Mouse (Mus musculus) intestine, postnatal 0 days (tissue): ENCODE measurements around the gene Lrrtm4. TPM values are rescaled to one million over a fixed set of nuclear protein-coding genes. Genes with fewer than 3 reads are reported as not detected.

Experiments used
- ATAC-seq: fragments of 200-750 bp; cut with Nextera tagmentation; 2 replicates; pipeline ENCODE4 v1.8.0; 2017; ENCODE audit warnings: mild to moderate bottlenecking, moderate TSS enrichment, moderate library complexity
- H3K27ac ChIP-seq: fragments of 300-500 bp; sonication (generic); 2 replicates; pipeline ENCODE4 v1.5.1; 2014; ENCODE audit warnings: mild to moderate bottlenecking, low read depth, low read length, moderate library complexity
- H3K27me3 ChIP-seq: fragments of 300-500 bp; sonication (generic); replicated peaks from 2 replicates; pipeline ENCODE4 v1.6.1; 2014; ENCODE audit warnings: low read length, mixed read lengths; ENCODE audit not compliant: control insufficient read depth, insufficient read depth
- H3K36me3 ChIP-seq: fragments of 300-500 bp; sonication (generic); 2 replicates; pipeline ENCODE4 v1.6.1; 2014; ENCODE audit warnings: mild to moderate bottlenecking, moderate library complexity; ENCODE audit not compliant: control insufficient read depth, insufficient read depth
- H3K4me1 ChIP-seq: fragments of 300-500 bp; sonication (generic); replicated peaks from 2 replicates; pipeline ENCODE4 v1.6.1; 2014; ENCODE audit warnings: antibody characterized with exemption, low read length, mixed read lengths; ENCODE audit not compliant: control insufficient read depth, insufficient read depth
- H3K4me2 ChIP-seq: fragments of 300-500 bp; sonication (generic); replicated peaks from 2 replicates; pipeline ENCODE4 v1.6.1; 2014; ENCODE audit warnings: low read depth, mild to moderate bottlenecking, moderate library complexity
- H3K4me3 ChIP-seq: fragments of 300-500 bp; sonication (generic); 2 replicates; pipeline ENCODE4 v1.5.1; 2014; ENCODE audit warnings: low read depth, low read length
- H3K9ac ChIP-seq: fragments of 300-500 bp; sonication (generic); 2 replicates; pipeline ENCODE4 v1.6.1; 2014; ENCODE audit warnings: mild to moderate bottlenecking, low read depth, low read length
- H3K9me3 ChIP-seq: fragments of 300-500 bp; sonication (generic); 2 replicates; pipeline ENCODE4 v1.6.1; 2016; ENCODE audit warnings: mixed run types; ENCODE audit not compliant: control insufficient read depth
- CTCF ChIP-seq: sonication (generic); IDR thresholded peaks from 2 replicates; pipeline ENCODE4 v1.5.1; 2016; ENCODE audit warnings: low read depth, mild to moderate bottlenecking, control low read depth, antibody characterized with exemption, moderate library complexity
- WGBS: fragments of 180-500 bp; shearing (Covaris S2); extraction: QIAGEN DNeasy Blood & Tissue Kit; methylation state at CpG from one replicate; pipeline ENCODE4 v1.1.7; 2014; 5-methylcytosine and 5-hydroxymethylcytosine counted together
- polyA plus RNA-seq: library from polyadenylated mRNA; unstranded; fragments of >200 nt; fragmentation: Nextera tagmentation; extraction: Ambion mirVana; gene quantifications from 2 replicates; pipeline ENCODE4 v1.2.1, GENCODE M21; 2015

The Lrrtm4 gene
- polyA plus RNA-seq, 1 experiment from 2014 or later = 0.30 TPM

GRCm38 (mm10) chr6:80476153-80476552 lies 457.5 kb downstream of the Lrrtm4 start:
- WGBS = 77% methylated on average over 3 of the region's 3 CpGs
- no peaks in the 10 kb centered on the region for H3K27me3 ChIP-seq
- TF ChIP-seq CTCF = no peak
- no peaks in the 10 kb centered on the region for H3K36me3 ChIP-seq
- no peak overlapping the region for H3K9ac ChIP-seq
- no peak for ATAC-seq
- H3K4me2 ChIP-seq = no peak overlapping the region
- H3K27ac ChIP-seq = no peak overlapping the region
- no peaks in the 10 kb centered on the region for H3K4me1 ChIP-seq
- no peak overlapping the region for H3K4me3 ChIP-seq
- no peaks in the 10 kb centered on the region for H3K9me3 ChIP-seq

- no peaks in the 10 kb centered on the region for H3K36me3 ChIP-seq
- H3K4me1 ChIP-seq = no peaks in the 10 kb centered on the region
- no peak overlapping the region for H3K27ac ChIP-seq
- no peak for ATAC-seq
- no peaks in the 10 kb centered on the region for H3K9me3 ChIP-seq
- WGBS = 44% methylated on average over 1 of the region's 1 CpGs
- no peak overlapping the region for H3K9ac ChIP-seq
- no peak overlapping the region for H3K4me3 ChIP-seq
- H3K27me3 ChIP-seq = no peaks in the 10 kb centered on the region
- H3K4me2 ChIP-seq = no peak overlapping the region
- TF ChIP-seq CTCF = no peak
These were observed 526.3 kb downstream of the Lrrtm4 start for GRCm38 (mm10) chr6:80545017-80545416.

- no peak for TF ChIP-seq CTCF
- Histone ChIP-seq H3K27me3 (no peaks in the 10 kb centered on the region), H3K36me3 (no peaks in the 10 kb centered on the region), H3K4me3 (no peak overlapping the region), H3K4me2 (no peak overlapping the region), H3K27ac (no peak overlapping the region), H3K9ac (no peak overlapping the region), H3K4me1 (no peaks in the 10 kb centered on the region), H3K9me3 (no peaks in the 10 kb centered on the region)
- no peak for ATAC-seq
These were observed 531.2 kb downstream of the Lrrtm4 start for GRCm38 (mm10) chr6:80549907-80550306.

- TF ChIP-seq CTCF = 0 out of 2 replicates have a peak, but pooled peaks have one; percentile 11
- no peaks in the 10 kb centered on the region for H3K4me1 ChIP-seq
- no peak overlapping the region for H3K4me2 ChIP-seq
- no peaks in the 10 kb centered on the region for H3K27me3 ChIP-seq
- H3K9me3 ChIP-seq = no peaks in the 10 kb centered on the region
- no peak overlapping the region for H3K4me3 ChIP-seq
- 92% methylated on average over 2 of the region's 2 CpGs for WGBS
- no peak overlapping the region for H3K27ac ChIP-seq
- H3K36me3 ChIP-seq = no peaks in the 10 kb centered on the region
- no peak overlapping the region for H3K9ac ChIP-seq
- no peak for ATAC-seq
These were observed 534.7 kb downstream of the Lrrtm4 start for GRCm38 (mm10) chr6:80553398-80553797.

- H3K27me3 ChIP-seq = no peaks in the 10 kb centered on the region
- no peak overlapping the region for H3K27ac ChIP-seq
- H3K4me1 ChIP-seq = no peaks in the 10 kb centered on the region
- no peak overlapping the region for H3K4me2 ChIP-seq
- H3K4me3 ChIP-seq = no peak overlapping the region
- ATAC-seq = no peak
- no peaks in the 10 kb centered on the region for H3K9me3 ChIP-seq
- H3K36me3 ChIP-seq = no peaks in the 10 kb centered on the region
- TF ChIP-seq CTCF = no peak
- no peak overlapping the region for H3K9ac ChIP-seq
These were observed 536.3 kb downstream of the Lrrtm4 start for GRCm38 (mm10) chr6:80554991-80555390.

GRCm38 (mm10) chr6:80577227-80577626 lies 558.5 kb downstream of the Lrrtm4 start:
- H3K4me3 ChIP-seq = no peak overlapping the region
- H3K4me1 ChIP-seq = no peaks in the 10 kb centered on the region
- 82% methylated on average over 2 of the region's 2 CpGs for WGBS
- H3K27me3 ChIP-seq = no peaks in the 10 kb centered on the region
- no peaks in the 10 kb centered on the region for H3K9me3 ChIP-seq
- H3K9ac ChIP-seq = no peak overlapping the region
- no peak for TF ChIP-seq CTCF
- no peak for ATAC-seq
- no peak overlapping the region for H3K4me2 ChIP-seq
- no peaks in the 10 kb centered on the region for H3K36me3 ChIP-seq
- no peak overlapping the region for H3K27ac ChIP-seq

GRCm38 (mm10) chr6:80582225-80582624 lies 563.5 kb downstream of the Lrrtm4 start:
- no peak for TF ChIP-seq CTCF
- no peaks in the 10 kb centered on the region for H3K27me3 ChIP-seq
- WGBS = 53% methylated on average over 1 of the region's 1 CpGs

More at GRCm38 (mm10) chr6:80582225-80582624, 563.5 kb downstream of the Lrrtm4 start:
- no peak for ATAC-seq
- Histone ChIP-seq H3K9ac (no peak overlapping the region), H3K4me1 (no peaks in the 10 kb centered on the region), H3K27ac (no peak overlapping the region), H3K36me3 (no peaks in the 10 kb centered on the region), H3K4me2 (no peak overlapping the region), H3K4me3 (no peak overlapping the region), H3K9me3 (no peaks in the 10 kb centered on the region)
